Mouse (Mus musculus) heart, postnatal 0 days (tissue): ENCODE results near the gene Dppa2.

Source experiments
- CTCF ChIP-seq: IDR thresholded peaks from 2 replicates; pipeline ENCODE4 v1.5.1; 2016; ENCODE audit warnings: antibody characterized with exemption, control low read depth, low read depth
- EP300 ChIP-seq: IDR thresholded peaks from 2 replicates; pipeline ENCODE4 v1.6.1; 2016; ENCODE audit warnings: antibody characterized with exemption, low read depth

GRCm38 (mm10) chr16:48323602-48324345, 20.1 kb downstream of the Dppa2 start:
- TF ChIP-seq EP300 = no peak
- TF ChIP-seq CTCF = no peak
